Mouse (Mus musculus): Measurements from ENCODE around the gene Fam49a. TPM values are rescaled to one million over a fixed set of nuclear protein-coding genes. Genes with fewer than 3 reads are reported as not detected.
A peak's percentile ranks its signal among the peaks of the same experiment; 100 is the strongest.

The Fam49a gene
- polyA plus RNA-seq, 1 experiment from 2014 or later: 7.9 TPM

- Histone ChIP-seq H3K27ac (no peak overlapping the region), H3K4me3 (no peak overlapping the region), H3K9me3 (no peaks in the 10 kb centered on the region), H3K4me1 (peaks cover 18% of the 10 kb centered on the region), H3K36me3 (no peaks in the 10 kb centered on the region), H3K9ac (no peak overlapping the region), H3K4me2 (replicated peaks) (no peak overlapping the region), H3K27me3 (no peaks in the 10 kb centered on the region)
- ATAC-seq (ENCODE audit: low FRiP score, low read depth): no peak
- WGBS: 48% methylated on average over 4 of the region's 4 CpGs
Measured at GRCm38 (mm10) chr12:12277741-12278463, 16.0 kb downstream of the Fam49a start.

DNA sequence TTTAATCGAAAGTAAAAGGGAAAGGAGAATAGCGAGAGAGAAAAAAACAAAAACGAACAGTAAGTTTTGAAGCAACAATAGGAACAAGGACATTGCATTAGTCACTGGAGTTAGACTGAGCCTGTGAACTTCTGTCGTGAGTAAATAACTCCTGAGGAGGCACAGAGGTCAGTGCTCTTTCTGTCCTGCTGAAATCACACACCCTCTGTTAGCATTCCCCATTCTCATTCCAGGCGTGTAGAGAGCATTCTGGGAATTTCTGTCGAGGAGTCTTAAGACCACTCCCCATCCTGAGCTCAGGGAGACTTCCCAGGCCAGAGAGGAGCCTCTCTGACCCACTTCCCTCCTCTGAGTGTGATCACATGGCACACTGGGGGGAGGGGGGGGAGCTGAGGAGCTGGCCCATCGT is 16.5 kb downstream of the Fam49a start:
- H3K9me3 ChIP-seq: no peaks in the 10 kb centered on the region
- peaks cover 18% of the 10 kb centered on the region for H3K4me1 ChIP-seq
- H3K27me3 ChIP-seq: no peaks in the 10 kb centered on the region
- H3K36me3 ChIP-seq: no peaks in the 10 kb centered on the region
- WGBS: 72% methylated on average over 7 of the region's 7 CpGs
- no peak for ATAC-seq (ENCODE audit: low FRiP score, low read depth)
- no peak overlapping the region for H3K4me2 ChIP-seq (replicated peaks)
- H3K4me3 ChIP-seq: no peak overlapping the region
- no peak overlapping the region for H3K9ac ChIP-seq
- no peak overlapping the region for H3K27ac ChIP-seq

- 85% methylated on average over 10 of the region's 10 CpGs for WGBS
- H3K27ac ChIP-seq: no peak overlapping the region
- no peak for ATAC-seq (ENCODE audit: low FRiP score, low read depth)
Measured at GRCm38 (mm10) chr12:12283702-12284288, 21.9 kb downstream of the Fam49a start.

DNA sequence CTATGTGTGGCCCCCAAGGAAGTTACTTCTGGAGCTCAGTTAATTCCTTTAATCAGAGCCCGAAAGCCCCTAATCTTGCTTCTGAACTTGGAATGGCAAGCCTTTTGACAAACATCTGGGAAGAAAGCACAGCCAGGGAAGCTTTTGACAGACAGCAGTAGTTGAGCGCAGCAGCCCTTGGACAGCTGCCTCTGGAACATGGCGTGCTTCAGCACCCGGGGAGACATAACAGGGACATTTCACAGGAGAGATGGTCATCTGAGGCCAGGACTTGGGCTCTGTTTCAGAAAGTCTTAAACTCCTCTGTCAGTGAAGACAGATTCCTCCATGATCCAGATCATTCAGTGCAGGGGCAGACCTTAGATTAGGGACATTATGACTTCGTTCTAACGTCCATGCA is 22.6 kb downstream of the Fam49a start:
- peaks cover 8% of the 10 kb centered on the region; the same call in 1 of the 2 replicates for H3K4me1 ChIP-seq
- no peaks in the 10 kb centered on the region for H3K27me3 ChIP-seq
- ATAC-seq (ENCODE audit: low FRiP score, low read depth): no peak
- H3K27ac ChIP-seq: no peak overlapping the region
- H3K36me3 ChIP-seq: no peaks in the 10 kb centered on the region
- H3K4me2 ChIP-seq (replicated peaks): no peak overlapping the region
- no peak overlapping the region for H3K4me3 ChIP-seq
- H3K9me3 ChIP-seq: no peaks in the 10 kb centered on the region
- no peak overlapping the region for H3K9ac ChIP-seq
- WGBS: 87% methylated on average over 6 of the region's 6 CpGs

More at GRCm38 (mm10) chr12:12283702-12284288, 21.9 kb downstream of the Fam49a start:
- Histone ChIP-seq H3K4me2 (replicated peaks) (no peak overlapping the region), H3K4me1 (peaks cover 8% of the 10 kb centered on the region; the same call in 1 of the 2 replicates), H3K9me3 (no peaks in the 10 kb centered on the region), H3K9ac (no peak overlapping the region), H3K36me3 (no peaks in the 10 kb centered on the region), H3K4me3 (no peak overlapping the region), H3K27me3 (no peaks in the 10 kb centered on the region)

GRCm38 (mm10) chr12:12287131-12287786 is 25.3 kb downstream of the Fam49a start:
- ATAC-seq (ENCODE audit: low FRiP score, low read depth): no peak
- Histone ChIP-seq H3K9me3 (no peaks in the 10 kb centered on the region), H3K27me3 (no peaks in the 10 kb centered on the region), H3K36me3 (no peaks in the 10 kb centered on the region), H3K9ac (0 out of 2 replicates have a peak overlapping the region, but pooled peaks have one; percentile 6), H3K27ac (no peak overlapping the region), H3K4me2 (replicated peaks) (no peak overlapping the region), H3K4me3 (no peak overlapping the region), H3K4me1 (peaks cover 12% of the 10 kb centered on the region)
- WGBS: 52% methylated on average over 9 of the region's 9 CpGs

DNA sequence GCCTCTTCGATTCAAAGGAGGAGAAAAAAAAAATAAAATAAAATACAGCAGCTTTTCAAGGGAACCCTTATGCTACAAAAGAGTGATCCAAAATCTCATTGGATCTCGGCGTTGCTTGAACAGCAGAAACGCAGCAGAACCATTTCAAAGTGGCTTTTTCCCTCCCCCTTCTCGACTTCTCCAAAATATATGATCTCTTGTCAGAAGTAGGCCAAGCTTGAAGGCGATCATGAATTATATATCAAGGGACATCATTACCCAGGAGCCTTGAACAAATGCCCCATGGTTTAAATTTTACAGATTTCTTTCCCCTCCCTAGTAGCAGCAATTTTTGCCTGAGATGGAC is 25.8 kb downstream of the Fam49a start:
- WGBS: 68% methylated on average over 6 of the region's 6 CpGs
- ATAC-seq (ENCODE audit: low FRiP score, low read depth): no peak
- Histone ChIP-seq H3K9ac (no peak overlapping the region), H3K4me1 (peaks cover 12% of the 10 kb centered on the region), H3K9me3 (no peaks in the 10 kb centered on the region), H3K27me3 (no peaks in the 10 kb centered on the region), H3K4me3 (no peak overlapping the region), H3K4me2 (replicated peaks) (no peak overlapping the region), H3K27ac (no peak overlapping the region), H3K36me3 (no peaks in the 10 kb centered on the region)

DNA sequence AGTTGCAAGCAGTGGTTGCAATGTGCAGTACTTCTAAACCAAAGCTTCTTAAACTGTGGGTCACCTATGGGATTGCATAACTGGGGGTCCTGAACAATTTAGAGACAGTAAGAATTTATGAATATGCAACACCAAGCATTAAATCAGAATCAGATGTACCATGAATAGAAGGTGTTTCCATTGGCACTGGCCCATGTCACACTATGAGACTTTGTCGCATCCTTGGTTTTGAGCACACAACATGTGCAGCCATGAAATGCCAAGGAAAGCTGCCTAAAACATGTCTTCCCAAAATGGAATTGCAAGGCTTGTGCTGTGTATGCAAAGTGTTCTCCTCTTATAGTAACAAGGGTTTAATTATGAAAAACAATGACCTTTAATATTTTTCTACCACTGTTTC is 26.6 kb downstream of the Fam49a start:
- no peak overlapping the region for H3K27ac ChIP-seq
- H3K4me1 ChIP-seq: peaks cover 20% of the 10 kb centered on the region
- no peaks in the 10 kb centered on the region for H3K27me3 ChIP-seq
- no peak overlapping the region for H3K9ac ChIP-seq
- 85% methylated on average over 1 of the region's 1 CpGs for WGBS
- no peaks in the 10 kb centered on the region for H3K36me3 ChIP-seq
- ATAC-seq (ENCODE audit: low FRiP score, low read depth): no peak
- no peak overlapping the region for H3K4me3 ChIP-seq
- H3K4me2 ChIP-seq (replicated peaks): no peak overlapping the region
- H3K9me3 ChIP-seq: no peaks in the 10 kb centered on the region

DNA sequence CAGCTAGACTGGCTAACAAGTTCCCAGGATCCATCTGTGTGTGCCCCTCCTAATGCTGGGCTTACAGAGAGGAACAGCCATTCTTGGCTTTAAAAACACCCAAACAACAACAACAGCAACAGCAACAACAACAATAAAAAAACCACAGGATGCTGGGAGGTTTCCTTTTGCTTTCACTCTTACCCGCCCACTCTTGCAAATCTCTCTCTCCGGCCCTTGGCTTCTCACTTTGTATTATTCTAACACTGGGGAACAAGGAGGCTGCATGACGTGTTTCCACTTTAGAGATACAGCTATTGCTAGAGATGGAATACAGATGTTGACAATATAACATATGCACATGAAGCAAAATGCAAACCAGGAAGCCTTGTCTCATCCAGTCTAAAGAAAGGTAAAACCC is 27.7 kb downstream of the Fam49a start:
- WGBS: 69% methylated on average over 3 of the region's 3 CpGs
- no peak overlapping the region for H3K4me3 ChIP-seq
- H3K4me1 ChIP-seq: peaks cover 22% of the 10 kb centered on the region
- H3K9me3 ChIP-seq: no peaks in the 10 kb centered on the region
- no peak overlapping the region for H3K9ac ChIP-seq
- ATAC-seq (ENCODE audit: low FRiP score, low read depth): no peak
- no peak overlapping the region for H3K27ac ChIP-seq
- no peaks in the 10 kb centered on the region for H3K27me3 ChIP-seq
- H3K4me2 ChIP-seq (replicated peaks): no peak overlapping the region
- H3K36me3 ChIP-seq: no peaks in the 10 kb centered on the region

DNA sequence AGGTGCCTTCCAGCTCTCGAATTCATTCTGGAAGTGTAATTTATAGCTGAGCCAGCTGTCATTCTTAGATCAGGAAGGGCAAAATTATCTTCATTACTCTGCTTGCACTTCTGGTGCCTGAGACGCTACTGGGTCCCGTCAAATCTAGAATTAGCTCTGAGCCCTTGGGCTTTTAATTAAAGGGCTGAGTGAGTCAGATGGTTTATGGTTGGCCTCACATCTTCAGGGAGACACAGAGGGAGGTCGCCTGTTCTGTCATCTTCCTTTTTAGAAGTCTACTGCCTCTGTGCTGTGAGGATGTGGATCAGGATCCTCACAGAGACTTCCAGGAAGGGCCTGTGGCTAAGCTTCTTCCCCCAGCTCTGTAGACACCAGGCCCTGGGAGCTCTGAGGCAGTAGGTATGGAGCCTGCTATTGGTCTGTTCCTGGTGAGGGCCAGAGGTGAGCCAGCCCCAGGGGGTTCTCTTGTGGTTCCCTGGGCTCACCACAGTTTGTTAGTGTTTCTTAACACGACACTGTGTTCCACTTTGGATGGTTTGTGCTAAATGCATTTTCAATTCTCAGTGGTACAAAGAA is 30.2 kb downstream of the Fam49a start:
- 32% methylated on average over 5 of the region's 5 CpGs for WGBS
- Histone ChIP-seq H3K4me3 (no peak overlapping the region), H3K4me2 (replicated peaks) (no peak overlapping the region), H3K9ac (no peak overlapping the region), H3K9me3 (no peaks in the 10 kb centered on the region), H3K27ac (no peak overlapping the region), H3K27me3 (no peaks in the 10 kb centered on the region), H3K4me1 (peaks cover 19% of the 10 kb centered on the region), H3K36me3 (no peaks in the 10 kb centered on the region)
- no peak for ATAC-seq (ENCODE audit: low FRiP score, low read depth)

DNA sequence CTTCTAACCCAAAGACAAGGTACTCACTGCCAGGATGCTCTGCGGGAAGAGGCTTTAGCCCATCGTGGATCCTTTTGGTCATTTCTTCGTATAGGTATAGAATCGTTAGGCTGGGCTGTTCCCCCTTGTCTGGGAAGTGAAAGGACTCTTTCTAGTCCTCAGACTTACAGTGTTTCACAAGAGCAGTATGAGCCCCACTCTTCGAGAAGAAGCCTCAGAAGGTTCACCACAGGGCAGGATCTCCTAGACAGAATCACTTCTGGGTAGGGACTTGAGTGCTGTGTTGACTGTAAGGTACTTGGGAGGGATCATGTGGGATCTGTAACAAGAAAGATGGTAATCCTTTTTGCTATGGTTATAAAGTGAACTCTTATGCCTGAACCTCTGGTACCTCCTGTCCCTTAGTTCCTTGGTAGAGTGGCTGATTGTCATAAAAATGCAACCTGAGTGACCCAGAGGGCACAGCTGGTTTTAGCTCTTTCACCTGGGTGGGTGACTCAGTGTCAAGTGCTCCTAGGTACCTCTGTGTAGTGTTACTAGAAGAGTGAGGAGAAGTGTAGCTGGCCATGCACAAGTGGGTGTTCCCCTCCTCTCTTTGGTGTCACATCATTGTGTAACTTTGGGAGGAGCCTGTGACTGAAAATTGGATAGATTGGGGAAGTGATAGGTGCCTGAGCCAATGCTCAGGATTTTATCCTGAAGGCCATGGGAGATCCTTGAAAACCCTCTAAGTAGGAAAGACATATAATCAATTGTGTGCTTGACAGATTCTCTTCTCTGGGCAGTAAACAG is 32.6 kb downstream of the Fam49a start:
- H3K27ac ChIP-seq: no peak overlapping the region
- H3K4me3 ChIP-seq: no peak overlapping the region
- H3K36me3 ChIP-seq: no peaks in the 10 kb centered on the region
- H3K27me3 ChIP-seq: no peaks in the 10 kb centered on the region
- whole genome bisulfite sequencing: 91% methylated on average over 5 of the region's 5 CpGs
- H3K9me3 ChIP-seq: no peaks in the 10 kb centered on the region
- no peak overlapping the region for H3K4me2 ChIP-seq (replicated peaks)
- no peak overlapping the region for H3K9ac ChIP-seq
- H3K4me1 ChIP-seq: peaks cover 18% of the 10 kb centered on the region
- ATAC-seq (ENCODE audit: low FRiP score, low read depth): no peak

DNA sequence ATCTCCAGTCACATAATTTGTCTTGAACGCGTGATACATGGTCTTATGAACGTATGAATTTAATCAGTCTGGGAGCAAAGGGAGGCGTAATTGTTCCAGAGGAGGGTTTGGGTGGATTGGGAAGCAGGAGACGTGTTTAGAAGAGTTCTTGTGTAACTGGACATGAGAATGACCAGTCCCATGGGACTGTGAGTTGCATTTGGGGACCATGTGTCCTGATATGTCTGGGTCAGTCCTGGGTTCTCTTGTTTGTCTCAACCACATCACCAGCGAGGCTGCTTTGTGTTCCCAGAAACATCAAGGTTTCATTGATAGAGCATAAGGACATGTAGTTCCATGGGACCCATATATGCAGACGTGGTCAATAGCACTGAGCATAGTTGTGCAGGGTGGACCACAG is 36.5 kb downstream of the Fam49a start:
- no peaks in the 10 kb centered on the region for H3K36me3 ChIP-seq
- no peak overlapping the region for H3K9ac ChIP-seq
- no peaks in the 10 kb centered on the region for H3K27me3 ChIP-seq
- no peak overlapping the region for H3K4me3 ChIP-seq
- WGBS: 83% methylated on average over 7 of the region's 7 CpGs
- H3K9me3 ChIP-seq: no peaks in the 10 kb centered on the region
- ATAC-seq (ENCODE audit: low FRiP score, low read depth): no peak
- no peak overlapping the region for H3K27ac ChIP-seq
- H3K4me2 ChIP-seq (replicated peaks): no peak overlapping the region
- peaks cover 18% of the 10 kb centered on the region for H3K4me1 ChIP-seq

DNA sequence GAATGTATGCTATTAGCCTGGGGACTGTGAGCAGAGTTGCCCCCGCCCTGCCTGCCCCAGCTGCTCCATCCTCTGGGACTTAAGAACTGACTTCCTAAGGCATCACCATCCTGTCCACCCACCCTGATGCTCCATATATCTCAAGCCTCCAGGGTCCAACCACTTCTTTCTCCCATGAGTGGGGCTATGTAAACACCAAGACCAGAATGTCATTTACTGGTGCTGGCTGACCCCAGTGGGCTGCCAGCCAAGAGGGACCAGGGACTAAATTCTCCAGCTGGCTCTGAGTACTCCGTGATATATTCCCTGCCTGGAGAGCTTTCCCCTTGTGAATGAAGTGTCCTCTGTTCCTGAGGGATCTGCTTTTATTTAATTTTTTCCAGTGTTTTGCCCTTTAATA is 37.4 kb downstream of the Fam49a start:
- no peak for ATAC-seq (ENCODE audit: low FRiP score, low read depth)
- Histone ChIP-seq H3K27ac (no peak overlapping the region), H3K4me3 (no peak overlapping the region), H3K9ac (no peak overlapping the region), H3K9me3 (no peaks in the 10 kb centered on the region), H3K4me2 (replicated peaks) (no peak overlapping the region), H3K27me3 (no peaks in the 10 kb centered on the region), H3K4me1 (peaks cover 15% of the 10 kb centered on the region), H3K36me3 (no peaks in the 10 kb centered on the region)
- 63% methylated on average over 2 of the region's 2 CpGs for WGBS

Measured in limb, embryonic 13.5 days (tissue).